Mouse (Mus musculus): ENCODE data around the gene Ccnd3. TPM values are rescaled to one million over a fixed set of nuclear protein-coding genes. Genes with fewer than 3 reads are reported as not detected.
"Not testable (repeated sequence)": the region's sequence is repeated elsewhere in the genome, so short reads cannot be mapped to it uniquely, and the experiment has no call there.

The Ccnd3 gene
- polyA plus RNA-seq, 1 experiment from 2014 or later, result 18.7 TPM

DNA sequence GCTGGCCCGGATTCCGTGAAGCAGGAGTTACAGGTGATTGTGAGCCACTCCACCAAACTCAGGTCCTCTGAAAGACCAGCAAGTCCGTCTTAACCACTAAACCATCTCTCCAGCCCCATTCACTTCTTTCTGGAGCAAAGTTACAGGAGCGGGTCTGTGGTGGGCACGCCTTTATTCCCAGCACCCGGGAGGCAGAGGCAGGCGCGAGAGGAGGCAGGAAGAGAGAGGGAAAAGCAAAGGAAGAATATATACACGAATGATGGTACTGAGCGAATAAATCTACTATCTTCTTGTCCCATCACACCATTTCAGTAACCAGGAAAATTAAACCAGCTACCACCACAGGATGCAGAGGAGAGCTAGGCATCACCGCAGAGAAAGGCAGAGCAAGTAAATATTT lies 3.3 kb upstream of the Ccnd3 start:
- Histone ChIP-seq H3K27ac (peak overlapping the region; percentile 76), H3K4me3 (ENCODE audit: inconsistent target) (peak overlapping the region; percentile 58), H3K79me2 (ENCODE audit: inconsistent target) (peaks cover 17% of the 10 kb centered on the region), H3K36me3 (ENCODE audit: inconsistent target) (peaks cover 14% of the 10 kb centered on the region)
- WGBS (ENCODE audit: missing documents), result 6% methylated on average over 11 of the region's 11 CpGs

DNA sequence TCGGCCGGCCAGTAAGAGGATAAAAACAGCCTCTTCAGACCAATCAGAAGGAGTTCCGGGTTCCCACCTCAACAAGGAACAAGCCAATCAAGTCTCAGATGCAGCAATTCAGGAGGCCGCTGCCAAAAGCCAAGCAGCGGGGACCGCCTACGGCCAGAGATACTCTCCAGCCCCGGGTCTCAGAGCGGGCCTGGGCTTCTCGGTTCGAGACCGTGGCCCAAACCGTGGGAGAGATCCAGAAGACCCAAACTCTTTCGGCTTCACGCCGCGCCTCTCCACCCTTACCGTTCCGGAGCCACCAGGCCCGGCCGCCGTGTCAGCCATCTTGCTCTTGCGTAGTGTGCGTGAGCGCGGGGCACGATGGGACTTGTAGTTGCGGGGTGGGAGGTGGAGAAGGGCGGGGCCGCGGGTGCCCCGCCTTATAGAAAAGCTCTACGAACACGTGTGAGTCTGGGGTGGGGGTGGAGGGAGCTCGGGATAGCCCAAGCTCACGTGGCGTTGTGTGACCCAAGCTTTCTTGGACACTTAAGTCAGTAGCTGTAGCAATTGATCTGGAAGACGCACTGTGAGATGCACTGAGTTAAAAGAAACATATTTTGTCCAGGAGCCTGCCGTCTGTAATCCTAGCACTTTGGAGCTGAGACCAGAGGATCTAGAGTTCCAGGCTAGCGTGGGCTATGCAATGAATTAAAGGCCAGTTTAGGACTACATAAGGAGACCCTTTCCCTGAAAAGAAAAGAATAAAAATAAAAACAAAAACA lies 2.7 kb upstream of the Ccnd3 start, which contains the start of gene Taf8:
Gene Taf8, minus strand, starts transcription at position 347 of the 761 bp plus-strand sequence.
- H3K4me3 ChIP-seq (ENCODE audit: inconsistent target), result peak within 1 kb of the TSS; percentile 58
- peaks cover 17% of the 10 kb centered on the region for H3K79me2 ChIP-seq (ENCODE audit: inconsistent target)
- H3K27ac ChIP-seq, result peak within 1 kb of the TSS; percentile 76
- WGBS (ENCODE audit: missing documents), result 2% methylated on average over 35 of the region's 40 CpGs
- peaks cover 10% of the 10 kb centered on the region; the same call in 1 of the 2 replicates for H3K36me3 ChIP-seq (ENCODE audit: inconsistent target)

DNA sequence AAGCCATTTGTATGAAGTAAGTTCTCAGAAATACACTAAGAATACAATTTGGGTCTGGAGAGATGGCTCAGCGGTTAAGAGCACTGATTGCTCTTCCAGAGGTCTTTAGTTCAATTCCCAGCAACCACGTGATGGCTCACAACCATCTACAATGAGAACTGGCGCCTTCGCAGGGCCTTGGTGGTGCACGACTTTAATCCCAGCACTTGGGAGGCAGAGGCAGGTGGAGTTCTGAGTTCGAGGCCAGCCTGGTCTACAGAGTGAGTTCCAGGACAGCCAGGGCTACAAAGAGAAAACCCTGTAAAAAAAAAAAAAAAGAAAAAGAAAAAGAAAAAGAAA lies 2.2 kb upstream of the Ccnd3 start:
- 81% methylated on average over 5 of the region's 6 CpGs for WGBS (ENCODE audit: missing documents)
- H3K36me3 ChIP-seq (ENCODE audit: inconsistent target); H3K4me3 ChIP-seq (ENCODE audit: inconsistent target); H3K27ac ChIP-seq: not testable (repeated sequence)
- H3K79me2 ChIP-seq (ENCODE audit: inconsistent target), result peaks cover 17% of the 10 kb centered on the region

DNA sequence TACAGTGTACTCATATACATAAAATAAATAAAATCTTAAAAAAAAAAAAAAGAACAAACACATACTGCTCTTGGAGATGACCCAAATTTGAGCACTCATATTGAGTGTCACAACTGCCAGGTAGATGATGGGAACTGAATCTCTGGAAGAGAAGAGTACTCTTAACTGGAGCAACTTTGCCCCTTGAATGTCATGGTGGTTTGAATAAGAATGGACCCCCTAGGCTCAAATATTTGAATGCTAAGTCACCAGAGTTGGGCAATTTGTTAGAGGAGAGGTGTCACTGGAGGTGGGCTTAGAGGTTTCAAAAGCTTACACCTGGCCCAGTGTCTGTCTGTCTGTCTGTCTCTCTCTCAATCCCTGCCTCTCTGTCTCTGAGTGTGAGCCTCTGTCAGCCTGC lies 1.2 kb upstream of the Ccnd3 start:
- Histone ChIP-seq H3K36me3 (ENCODE audit: inconsistent target) (no peaks in the 10 kb centered on the region; the same call in 1 of the 2 replicates), H3K4me3 (ENCODE audit: inconsistent target) (no peak overlapping the region), H3K27ac (no peak overlapping the region)

DNA sequence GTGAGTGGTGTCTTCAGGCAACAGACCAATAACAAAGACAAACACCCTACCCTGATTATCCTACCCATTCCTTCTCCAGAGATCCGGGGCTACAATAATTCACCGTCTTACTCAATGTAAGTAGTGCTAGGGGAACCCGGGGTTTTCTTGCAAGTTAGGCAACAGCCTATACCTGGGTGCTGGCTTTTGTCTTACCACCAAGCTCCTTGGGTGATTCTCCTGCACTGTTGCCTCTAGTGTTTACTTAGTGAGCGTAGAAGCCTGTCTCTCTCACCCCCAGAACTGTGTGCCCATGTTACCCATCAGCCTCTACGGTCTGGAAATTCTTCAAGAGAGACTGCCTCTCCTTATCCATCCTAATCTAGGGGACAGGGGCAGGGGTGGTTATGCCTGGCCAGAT lies 623 bp upstream of the Ccnd3 start:
- 68% methylated on average over 5 of the region's 5 CpGs for WGBS (ENCODE audit: missing documents)
- Histone ChIP-seq H3K36me3 (ENCODE audit: inconsistent target) (no peaks in the 10 kb centered on the region; the same call in 1 of the 2 replicates), H3K27ac (no peak overlapping the region), H3K4me3 (ENCODE audit: inconsistent target) (no peak overlapping the region), H3K79me2 (ENCODE audit: inconsistent target) (peaks cover 17% of the 10 kb centered on the region)

More for the DNA sequence above, 1.2 kb upstream of the Ccnd3 start:
- H3K79me2 ChIP-seq (ENCODE audit: inconsistent target), result peaks cover 17% of the 10 kb centered on the region

DNA sequence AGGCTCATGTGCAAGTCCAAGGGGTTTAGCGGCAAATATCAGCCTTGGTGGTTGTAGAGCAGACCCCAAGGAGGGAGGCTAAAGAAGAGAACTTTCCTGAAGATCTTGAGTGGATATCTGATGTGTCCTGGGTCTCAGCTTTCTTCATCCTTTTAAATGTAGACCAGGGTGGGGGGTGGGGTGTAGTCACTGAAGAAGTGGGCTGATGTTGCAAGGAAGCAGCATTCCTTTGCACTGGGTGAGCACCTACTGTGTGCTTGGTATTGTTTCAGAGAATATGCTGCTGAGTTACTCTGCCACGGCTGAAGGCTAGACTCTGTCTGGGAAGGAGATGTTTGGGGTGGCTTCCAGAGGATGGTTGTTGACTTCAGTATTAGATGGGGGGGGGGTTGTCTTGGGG lies 715 bp downstream of the Ccnd3 start:
- Histone ChIP-seq H3K36me3 (ENCODE audit: inconsistent target) (no peaks in the 10 kb centered on the region; the same call in 1 of the 2 replicates), H3K27ac (no peak overlapping the region), H3K4me3 (ENCODE audit: inconsistent target) (no peak overlapping the region), H3K79me2 (ENCODE audit: inconsistent target) (peaks cover 11% of the 10 kb centered on the region)
- 52% methylated on average over 2 of the region's 2 CpGs for WGBS (ENCODE audit: missing documents)

DNA sequence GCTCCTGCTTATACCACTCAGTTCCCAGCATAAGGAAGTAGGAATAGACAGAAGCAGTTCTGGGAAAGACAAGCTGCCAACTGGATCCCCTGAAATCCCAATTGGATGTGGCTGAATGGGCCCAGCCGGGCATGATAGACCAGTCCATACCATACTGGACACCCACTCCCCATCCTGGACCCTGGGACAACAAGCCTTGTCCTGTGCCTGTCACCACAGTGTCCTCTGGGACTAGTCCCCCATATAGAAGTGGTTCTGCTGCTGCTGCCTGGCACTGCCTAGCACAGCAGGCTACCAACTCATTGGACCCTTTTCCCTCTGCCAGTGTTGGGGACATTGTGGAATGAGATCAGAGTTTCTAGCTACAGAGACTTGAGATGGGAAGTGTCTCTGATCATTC lies 1.2 kb downstream of the Ccnd3 start:
- Histone ChIP-seq H3K36me3 (ENCODE audit: inconsistent target) (no peaks in the 10 kb centered on the region), H3K79me2 (ENCODE audit: inconsistent target) (peaks cover 6% of the 10 kb centered on the region), H3K4me3 (ENCODE audit: inconsistent target) (no peak overlapping the region), H3K27ac (no peak overlapping the region)
- 71% methylated on average over 1 of the region's 1 CpGs for WGBS (ENCODE audit: missing documents)

DNA sequence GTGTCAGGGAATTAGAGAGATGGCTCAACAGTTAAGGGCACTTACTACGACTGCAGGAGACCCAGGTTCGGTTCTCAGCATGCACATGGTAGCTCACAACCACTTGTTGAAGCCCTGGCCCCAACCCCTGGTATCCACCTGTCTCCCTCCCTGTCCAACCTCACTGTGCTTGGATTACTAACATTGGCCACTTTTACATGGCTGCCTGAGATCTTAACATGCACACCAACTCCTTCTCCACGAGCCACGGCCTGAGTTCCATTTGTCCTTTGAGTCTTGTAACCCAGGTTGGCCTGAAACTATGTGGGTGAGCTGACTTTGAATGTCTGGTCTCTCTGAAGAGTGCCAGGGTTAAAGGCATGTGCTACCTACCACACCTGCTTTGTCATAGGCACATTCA lies 1.8 kb downstream of the Ccnd3 start:
- WGBS (ENCODE audit: missing documents), result 87% methylated on average over 4 of the region's 4 CpGs
- Histone ChIP-seq H3K36me3 (ENCODE audit: inconsistent target) (no peaks in the 10 kb centered on the region), H3K27ac (no peak overlapping the region), H3K4me3 (ENCODE audit: inconsistent target) (no peak overlapping the region), H3K79me2 (ENCODE audit: inconsistent target) (no peaks in the 10 kb centered on the region; the same call in 1 of the 2 replicates)

DNA sequence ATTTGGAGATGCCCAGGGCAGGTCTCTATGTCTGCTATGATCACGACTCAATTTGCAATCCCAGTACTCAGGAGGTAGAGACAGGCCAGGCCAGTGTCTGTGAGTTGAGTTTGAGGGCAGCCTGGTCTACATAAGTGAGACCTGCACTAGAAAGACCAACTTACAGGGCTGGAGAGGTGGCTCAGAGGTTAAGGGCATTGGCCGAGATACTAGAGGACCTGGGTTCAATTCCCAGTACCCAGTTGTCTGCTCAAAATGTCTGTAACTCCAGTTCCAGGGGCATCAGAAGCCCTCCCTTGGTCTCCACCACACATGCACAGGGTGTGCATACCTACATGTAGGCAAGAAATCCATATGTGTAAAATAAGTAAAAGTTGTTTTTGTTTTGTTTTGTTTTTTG lies 2.7 kb downstream of the Ccnd3 start:
- Histone ChIP-seq H3K27ac (no peak overlapping the region), H3K79me2 (ENCODE audit: inconsistent target) (no peaks in the 10 kb centered on the region), H3K4me3 (ENCODE audit: inconsistent target) (no peak overlapping the region), H3K36me3 (ENCODE audit: inconsistent target) (no peaks in the 10 kb centered on the region)
- 41% methylated on average over 2 of the region's 2 CpGs for whole genome bisulfite sequencing (ENCODE audit: missing documents)

DNA sequence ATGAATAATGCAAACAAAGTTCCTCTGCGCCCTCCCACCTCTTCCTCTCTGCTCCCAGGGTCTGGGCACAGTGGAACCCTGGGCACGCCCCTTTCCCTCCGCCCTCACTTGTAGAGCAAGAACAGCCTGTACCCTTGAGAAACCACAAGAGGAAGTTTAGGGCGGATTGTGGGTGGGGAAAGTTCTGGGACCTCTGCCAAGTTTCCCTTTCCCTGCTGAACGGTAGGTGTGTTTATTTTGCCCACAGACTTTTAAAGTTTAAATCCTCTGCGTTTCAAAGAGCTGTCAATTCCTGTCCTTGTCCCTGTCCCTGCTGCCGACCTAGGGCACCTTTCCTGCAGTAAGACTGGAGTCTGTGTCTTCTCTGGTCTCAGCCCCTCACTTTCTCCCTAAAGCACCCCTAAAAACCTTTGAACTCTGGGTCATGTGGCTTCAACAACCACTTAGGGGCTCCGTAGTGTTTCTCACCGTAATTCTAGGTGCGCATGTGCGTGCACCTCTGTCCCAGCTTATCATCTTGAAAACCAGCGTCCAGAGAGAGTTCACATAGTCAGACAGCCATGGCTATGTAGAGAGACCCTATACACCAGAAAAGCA lies 3.3 kb downstream of the Ccnd3 start:
- Histone ChIP-seq H3K36me3 (ENCODE audit: inconsistent target) (no peaks in the 10 kb centered on the region), H3K4me3 (ENCODE audit: inconsistent target) (peak overlapping the region; percentile 31), H3K79me2 (ENCODE audit: inconsistent target) (no peaks in the 10 kb centered on the region), H3K27ac (peak overlapping the region; percentile 80)
- WGBS (ENCODE audit: missing documents), result under 1% methylated on average over 12 of the region's 12 CpGs

DNA sequence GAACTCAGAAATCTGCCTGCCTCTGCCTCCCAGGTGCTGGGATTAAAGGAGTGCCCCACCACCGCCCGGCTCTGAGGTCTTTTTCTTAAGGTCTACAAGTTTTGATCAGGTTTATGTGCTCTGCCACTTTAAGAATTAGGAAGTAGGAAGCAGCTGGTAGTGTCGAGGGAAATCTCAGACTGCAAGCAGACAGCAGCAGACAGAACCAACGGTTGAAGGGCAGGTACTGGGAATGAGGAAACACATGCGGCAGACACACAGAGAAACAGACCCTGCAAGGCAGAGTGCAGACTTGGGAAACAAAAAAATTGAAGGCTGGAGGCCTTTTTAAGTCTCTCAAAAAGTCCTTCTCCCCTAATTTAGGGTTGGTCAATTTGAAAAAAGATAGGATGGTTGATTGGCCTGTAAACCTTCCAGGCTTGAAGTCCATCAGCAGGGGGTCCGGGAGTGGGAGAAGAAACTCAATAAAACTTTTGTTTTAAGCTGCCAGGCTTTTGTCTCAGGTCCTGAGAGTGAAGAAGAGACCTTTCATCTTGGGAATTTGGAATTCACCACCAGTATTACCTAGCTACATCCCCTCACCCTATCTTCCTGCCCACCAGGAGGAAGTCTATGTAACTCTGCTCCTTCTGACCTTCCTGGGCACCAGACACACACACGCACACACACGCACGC lies 4.3 kb downstream of the Ccnd3 start:
- H3K79me2 ChIP-seq (ENCODE audit: inconsistent target), result no peaks in the 10 kb centered on the region
- no peaks in the 10 kb centered on the region for H3K36me3 ChIP-seq (ENCODE audit: inconsistent target)
- 17% methylated on average over 9 of the region's 9 CpGs for WGBS (ENCODE audit: missing documents)
- no peak overlapping the region for H3K4me3 ChIP-seq (ENCODE audit: inconsistent target)
- peak overlapping the region; percentile 80 for H3K27ac ChIP-seq

DNA sequence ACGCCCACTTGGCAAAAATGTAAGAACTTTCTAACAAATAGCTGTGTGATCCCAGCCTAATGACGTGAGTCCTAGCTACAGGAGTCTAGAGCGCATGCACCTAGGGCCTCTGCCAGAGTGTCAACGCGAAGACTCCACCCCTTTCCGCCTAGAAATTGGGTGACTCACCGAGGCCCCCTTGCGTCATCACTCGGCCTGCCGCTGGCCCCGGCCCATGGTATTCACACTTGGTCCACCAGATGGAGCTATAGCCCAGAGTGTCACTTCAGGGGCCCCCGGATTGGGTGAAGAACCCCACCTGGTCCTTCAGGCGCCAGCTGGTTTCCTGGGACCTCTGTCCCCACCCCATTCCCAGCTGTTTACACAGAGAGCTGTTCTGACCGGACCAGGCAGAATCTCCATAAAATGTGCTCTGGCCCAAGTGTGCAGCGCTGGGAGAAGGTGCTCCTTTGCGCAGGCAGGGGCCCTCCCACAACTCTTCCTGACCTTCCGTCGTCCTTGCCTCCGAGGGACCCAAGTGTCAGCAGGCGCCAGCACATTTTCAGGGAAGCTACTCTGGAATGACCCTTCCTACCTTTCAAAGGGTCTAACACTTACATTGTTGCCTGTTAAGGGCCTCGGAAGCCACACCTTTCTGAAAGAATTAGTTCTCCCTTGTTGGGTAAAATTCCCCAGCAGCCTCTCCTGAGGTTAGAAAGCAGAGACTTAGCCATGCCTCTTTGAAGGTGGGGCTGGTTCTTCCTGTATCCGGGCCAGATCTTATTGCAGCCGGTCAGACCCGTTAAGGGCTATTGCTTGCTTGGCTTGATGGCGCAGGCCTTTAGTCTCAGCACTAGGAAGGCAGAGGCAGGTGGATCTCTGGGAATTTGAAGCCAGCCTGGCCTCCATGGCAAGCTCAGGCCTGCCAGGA lies 6.5 kb downstream of the Ccnd3 start:
- 20% methylated on average over 25 of the region's 25 CpGs for WGBS (ENCODE audit: missing documents)
- H3K36me3 ChIP-seq (ENCODE audit: inconsistent target), result no peaks in the 10 kb centered on the region
- no peaks in the 10 kb centered on the region for H3K79me2 ChIP-seq (ENCODE audit: inconsistent target)
- H3K4me3 ChIP-seq (ENCODE audit: inconsistent target), result no peak overlapping the region
- no peak overlapping the region for H3K27ac ChIP-seq

DNA sequence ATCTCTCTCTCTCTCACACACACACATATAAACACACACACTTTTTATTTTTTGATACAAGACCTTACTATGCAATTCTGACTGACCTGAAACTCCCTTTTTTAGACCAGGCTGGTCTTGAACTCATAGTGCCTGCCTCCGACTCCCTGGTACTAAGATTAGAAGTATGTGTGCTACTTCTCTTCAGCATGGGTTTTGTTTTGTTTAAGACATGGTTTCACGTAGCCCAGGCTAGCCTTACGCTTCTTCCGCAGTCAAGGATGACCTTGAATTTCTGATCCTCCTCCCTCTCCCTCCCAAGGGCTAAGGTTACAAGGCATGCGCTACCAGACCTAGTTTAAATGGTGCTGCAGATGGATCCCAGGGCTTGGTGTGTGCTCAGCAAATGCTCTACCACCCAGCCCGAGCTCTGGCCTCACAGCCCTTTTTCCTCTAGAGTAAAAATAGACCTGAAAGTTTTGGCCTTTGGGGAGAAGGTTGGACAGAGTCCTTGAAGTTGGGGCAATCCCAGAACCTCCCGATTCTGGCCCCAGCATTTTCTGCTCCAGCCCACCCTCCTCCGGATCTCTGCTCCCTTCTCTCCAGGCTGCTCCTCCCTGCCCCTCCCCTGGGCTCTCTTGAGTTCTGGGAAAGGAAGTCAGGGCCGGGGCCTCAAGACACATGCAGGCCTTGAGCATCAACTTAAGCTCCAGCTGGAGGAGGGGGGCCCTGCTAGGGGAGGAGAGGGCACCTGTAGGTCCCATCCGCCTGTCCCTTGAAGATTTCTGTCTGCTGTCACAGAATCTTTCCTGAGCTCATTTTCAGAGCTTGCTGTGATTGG lies 8.3 kb downstream of the Ccnd3 start:
- H3K36me3 ChIP-seq (ENCODE audit: inconsistent target), result no peaks in the 10 kb centered on the region
- H3K79me2 ChIP-seq (ENCODE audit: inconsistent target), result no peaks in the 10 kb centered on the region
- WGBS (ENCODE audit: missing documents), result 73% methylated on average over 10 of the region's 10 CpGs
- no peak overlapping the region for H3K4me3 ChIP-seq (ENCODE audit: inconsistent target)
- H3K27ac ChIP-seq, result no peak overlapping the region
